Mouse (Mus musculus): ENCODE data around the gene Lcp2. TPM values are rescaled to one million over a fixed set of nuclear protein-coding genes. Genes with fewer than 3 reads are reported as not detected.

Gene Lcp2
- total and polyA plus RNA-seq, 3 experiments = 55.7 to 70.0 (median 66.4) TPM

- DNase-seq (ENCODE audit: low read depth, low spot score) = peak; percentile 43
- H3K4me3 ChIP-seq (ENCODE audit: control insufficient read depth in 1 of 2, insufficient read depth in 1 of 2, low read depth in 2 of 2, low read length in 2 of 2) = no peak overlapping the region
- H3K79me2 ChIP-seq (ENCODE audit: control insufficient read depth, insufficient read depth, low read length, poor library complexity) = peaks cover 31% of the 10 kb centered on the region
- no peak overlapping the region for H3K9ac ChIP-seq (ENCODE audit: control insufficient read depth, low read depth, low read length, poor library complexity, severe bottlenecking)
- H3K4me1 ChIP-seq (ENCODE audit: control insufficient read depth in 1 of 2, insufficient read depth in 2 of 2, low read length in 2 of 2) = peaks cover 27 to 52% of the 10 kb centered on the region in 2 experiments
- no peaks in the 10 kb centered on the region for H3K9me3 ChIP-seq (replicated peaks; ENCODE audit: insufficient read depth, low read length)
- peaks cover 44 to 73% of the 10 kb centered on the region in 2 experiments for H3K36me3 ChIP-seq (ENCODE audit: control insufficient read depth in 1 of 2, insufficient read depth in 2 of 2, low read length in 2 of 2)
- peak overlapping the region; percentile 18; the same call in 1 of the 2 replicates for H3K27ac ChIP-seq (ENCODE audit: control insufficient read depth, low read depth, low read length)
- H3K27me3 ChIP-seq (ENCODE audit: control insufficient read depth in 1 of 2, insufficient read depth in 2 of 2, low read length in 2 of 2) = no peaks in the 10 kb centered on the region
- TF ChIP-seq ETS1 (IDR thresholded peaks at IDR 0.05; ENCODE audit: low read depth, low read length) (peak; percentile 80), USF1 (IDR thresholded peaks at IDR 0.05; ENCODE audit: low read depth, low read length) (peak; percentile 87), POLR2A (IDR thresholded peaks at IDR 0.05; ENCODE audit: control insufficient read depth in 1 of 2, insufficient read depth in 1 of 2, low read depth in 1 of 2, low read length in 2 of 2, poor library complexity in 1 of 2) (no peak; a peak in 1 of 4 replicates), HCFC1 (IDR thresholded peaks at IDR 0.05; ENCODE audit: low read depth, low read length) (no peak), RCOR1 (IDR thresholded peaks at IDR 0.05; ENCODE audit: low read depth, low read length) (no peak), ZNF384 (IDR thresholded peaks at IDR 0.05; ENCODE audit: low read depth, low read length) (0 out of 2 replicates have a peak, but pooled peaks have one; percentile 6), RAD21 (IDR thresholded peaks at IDR 0.05; ENCODE audit: low read depth, low read length) (no peak), BHLHE40 (IDR thresholded peaks at IDR 0.05; ENCODE audit: borderline replicate concordance, low read depth, low read length) (no peak), MEF2A (IDR thresholded peaks at IDR 0.05; ENCODE audit: extremely low read depth, insufficient replicate concordance, low read depth, low read length, poor library complexity, severe bottlenecking) (no peak), MYC (IDR thresholded peaks at IDR 0.05; ENCODE audit: low read depth, low read length) (no peak), SMC3 (IDR thresholded peaks at IDR 0.05; ENCODE audit: low read depth, low read length) (no peak), TAL1 (IDR thresholded peaks at IDR 0.05; ENCODE audit: low read length) (no peak), ZMIZ1 (IDR thresholded peaks at IDR 0.05; ENCODE audit: low read depth, low read length) (peak; percentile 26; the same call in 1 of the 2 replicates), MAZ (IDR thresholded peaks at IDR 0.05; ENCODE audit: low read depth, low read length) (no peak), SIN3A (IDR thresholded peaks at IDR 0.05; ENCODE audit: low read length) (peak; percentile 39; the same call in 1 of the 2 replicates), MAFK (IDR thresholded peaks at IDR 0.05; ENCODE audit: borderline replicate concordance, low read depth, low read length) (no peak), TBP (IDR thresholded peaks at IDR 0.05; ENCODE audit: low read depth, low read length) (no peak), CHD1 (IDR thresholded peaks at IDR 0.05; ENCODE audit: low read depth, low read length) (no peak), USF2 (IDR thresholded peaks at IDR 0.05; ENCODE audit: borderline replicate concordance in 1 of 2, insufficient read depth in 1 of 2, low read depth in 1 of 2, low read length in 2 of 2) (0 out of 4 replicates have a peak, but pooled peaks of 1 of the 2 experiments have one; percentile 50), POLR2AphosphoS2 (IDR thresholded peaks at IDR 0.05; ENCODE audit: low read length) (no peak), MYB (IDR thresholded peaks at IDR 0.05; ENCODE audit: low read depth, low read length) (no peak), MXI1 (IDR thresholded peaks at IDR 0.05; ENCODE audit: low read depth, low read length) (no peak), GABPA (IDR thresholded peaks at IDR 0.05; ENCODE audit: low read depth, low read length) (no peak), E2F4 (IDR thresholded peaks at IDR 0.05; ENCODE audit: borderline replicate concordance, low read depth, low read length) (no peak), TCF12 (IDR thresholded peaks at IDR 0.05; ENCODE audit: low read depth, low read length) (0 out of 2 replicates have a peak, but pooled peaks have one; percentile 17), EP300 (IDR thresholded peaks at IDR 0.05; ENCODE audit: low read depth in 1 of 2, low read length in 2 of 2) (peak in 1 of 2 experiments; percentile 47; a peak in 2 of 4 replicates), CTCF (IDR thresholded peaks at IDR 0.05 in 2 of 3, conservative IDR thresholded peaks at IDR 0.05 in 1 of 3; ENCODE audit: control insufficient read depth in 1 of 3, insufficient read depth in 1 of 3, low read depth in 2 of 3, low read length in 3 of 3, poor library complexity in 1 of 3, severe bottlenecking in 1 of 3) (no peak), NRF1 (IDR thresholded peaks at IDR 0.05; ENCODE audit: insufficient read depth, low read depth, low read length, poor library complexity, severe bottlenecking) (no peak), NELFE (IDR thresholded peaks at IDR 0.05; ENCODE audit: low read depth, low read length) (no peak), KAT2A (conservative IDR thresholded peaks at IDR 0.05; ENCODE audit: low read depth, low read length) (no peak), CHD2 (IDR thresholded peaks at IDR 0.05; ENCODE audit: low read length) (no peak), ZC3H11A (IDR thresholded peaks at IDR 0.05; ENCODE audit: low read depth, low read length) (no peak), ZKSCAN1 (IDR thresholded peaks at IDR 0.05; ENCODE audit: low read depth, low read length) (no peak), MAX (IDR thresholded peaks at IDR 0.05; ENCODE audit: low read length) (no peak; the same call in 1 of the 2 replicates), GATA1 (IDR thresholded peaks at IDR 0.05; ENCODE audit: low read depth, low read length) (no peak), JUND (IDR thresholded peaks at IDR 0.05; ENCODE audit: low read depth, low read length) (no peak)
These were observed 6.5 kb downstream of the Lcp2 start for GRCm38 (mm10) chr11:34053031-34053818.
